Mouse (Mus musculus) neural tube, embryonic 11.5 days (tissue): ENCODE measurements around the gene Dgkh. TPM values are rescaled to one million over a fixed set of nuclear protein-coding genes. Genes with fewer than 3 reads are reported as not detected.

Source experiments
- ATAC-seq: fragments of 200-750 bp; cut with Nextera tagmentation; 2 replicates; pipeline ENCODE4 v1.8.0; 2017; ENCODE audit warnings: moderate number of reproducible peaks, mild to moderate bottlenecking, moderate TSS enrichment, moderate library complexity; ENCODE audit not compliant: insufficient read depth, low FRiP score, low TSS enrichment
- DNase-seq: peaks from one replicate; pipeline ENCODE4 v3.0.0-alpha.2; 2015; ENCODE audit warnings: low spot score
- H3K27ac ChIP-seq: fragments of 300-500 bp; sonication (generic); 2 replicates; pipeline ENCODE4 v1.5.1; 2014; ENCODE audit warnings: low read depth, mild to moderate bottlenecking, low read length
- H3K27me3 ChIP-seq: fragments of 300-500 bp; sonication (generic); 2 replicates; pipeline ENCODE4 v1.6.1; 2014; ENCODE audit warnings: mild to moderate bottlenecking, low read length, mixed read lengths; ENCODE audit not compliant: control insufficient read depth, insufficient read depth
- H3K36me3 ChIP-seq: fragments of 300-500 bp; sonication (generic); 2 replicates; pipeline ENCODE4 v1.6.1; 2014; ENCODE audit warnings: mild to moderate bottlenecking, low read length, moderate library complexity, mixed read lengths; ENCODE audit not compliant: control insufficient read depth, insufficient read depth
- H3K4me1 ChIP-seq: fragments of 300-500 bp; sonication (generic); 2 replicates; pipeline ENCODE4 v1.6.1; 2014; ENCODE audit warnings: low read length, mixed read lengths; ENCODE audit not compliant: control insufficient read depth, insufficient read depth
- H3K4me2 ChIP-seq: fragments of 300-500 bp; sonication (generic); 2 replicates; pipeline ENCODE4 v1.6.1; 2014; ENCODE audit warnings: low read depth, mild to moderate bottlenecking, moderate library complexity
- H3K4me3 ChIP-seq: fragments of 300-500 bp; sonication (generic); 2 replicates; pipeline ENCODE4 v1.5.1; 2014; ENCODE audit warnings: low read depth, low read length
- H3K9ac ChIP-seq: fragments of 300-500 bp; sonication (generic); 2 replicates; pipeline ENCODE4 v1.6.1; 2014; ENCODE audit warnings: mild to moderate bottlenecking, low read length
- H3K9me3 ChIP-seq: fragments of 300-500 bp; sonication (generic); 2 replicates; pipeline ENCODE4 v1.6.1; 2016; ENCODE audit warnings: low read length; ENCODE audit not compliant: control insufficient read depth
- WGBS: fragments of 180-500 bp; shearing (Covaris S2); extraction: QIAGEN DNeasy Blood & Tissue Kit; methylation state at CpG from one replicate; pipeline ENCODE4 v1.1.7; 2014; 5-methylcytosine and 5-hydroxymethylcytosine counted together
- polyA plus RNA-seq: library from polyadenylated mRNA; unstranded; fragments of >200 nt; fragmentation: Nextera tagmentation; extraction: Ambion mirVana; gene quantifications from 2 replicates; pipeline ENCODE4 v1.2.1, GENCODE M21; 2014

The Dgkh gene
- polyA plus RNA-seq, 1 experiment from 2014 or later: 8.2 TPM

DNA sequence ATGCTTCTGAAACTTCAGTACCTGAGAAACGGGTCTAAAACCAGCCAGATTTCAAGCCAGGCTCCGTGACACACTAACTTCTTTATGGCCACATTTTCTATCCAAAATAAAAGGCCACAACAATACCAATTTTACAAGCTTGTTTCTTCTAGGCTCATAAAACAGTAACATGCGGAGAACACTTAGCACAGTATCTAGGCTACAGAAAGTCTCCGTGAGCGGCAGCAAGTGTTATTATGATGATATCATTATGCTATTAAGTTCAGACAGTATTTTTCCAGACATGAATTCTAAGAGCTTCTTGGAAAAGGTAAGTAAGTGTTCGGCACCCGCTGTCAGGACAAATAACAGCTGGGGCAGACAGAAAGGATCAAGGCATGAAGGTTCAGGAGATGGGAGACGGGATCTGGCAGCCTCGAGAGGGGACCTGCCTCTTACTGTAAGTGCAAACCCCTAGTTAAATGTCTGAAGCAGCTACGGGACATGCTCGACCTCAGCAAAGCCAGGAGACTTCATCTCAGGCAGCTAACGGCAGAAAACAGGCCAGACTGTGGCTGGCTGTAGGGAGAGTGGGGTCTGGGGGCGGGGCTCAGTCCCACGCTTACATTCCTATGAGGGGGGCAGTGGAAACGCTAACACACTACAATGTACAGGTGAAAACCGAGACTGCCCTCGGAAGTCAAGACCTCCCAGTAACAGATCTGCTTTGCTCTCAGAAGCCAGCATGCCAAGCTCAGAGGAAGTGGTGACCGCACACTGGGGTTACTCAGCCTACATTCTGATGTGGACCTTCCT is 75.5 kb downstream of the Dgkh start:
- DNase-seq: no peak
- Histone ChIP-seq H3K4me3 (no peak overlapping the region), H3K27ac (no peak overlapping the region), H3K27me3 (no peaks in the 10 kb centered on the region), H3K4me2 (no peak overlapping the region), H3K4me1 (no peaks in the 10 kb centered on the region), H3K36me3 (no peaks in the 10 kb centered on the region), H3K9ac (no peak overlapping the region), H3K9me3 (no peaks in the 10 kb centered on the region)
- WGBS: 91% methylated on average over 18 of the region's 18 CpGs
- no peak for ATAC-seq

DNA sequence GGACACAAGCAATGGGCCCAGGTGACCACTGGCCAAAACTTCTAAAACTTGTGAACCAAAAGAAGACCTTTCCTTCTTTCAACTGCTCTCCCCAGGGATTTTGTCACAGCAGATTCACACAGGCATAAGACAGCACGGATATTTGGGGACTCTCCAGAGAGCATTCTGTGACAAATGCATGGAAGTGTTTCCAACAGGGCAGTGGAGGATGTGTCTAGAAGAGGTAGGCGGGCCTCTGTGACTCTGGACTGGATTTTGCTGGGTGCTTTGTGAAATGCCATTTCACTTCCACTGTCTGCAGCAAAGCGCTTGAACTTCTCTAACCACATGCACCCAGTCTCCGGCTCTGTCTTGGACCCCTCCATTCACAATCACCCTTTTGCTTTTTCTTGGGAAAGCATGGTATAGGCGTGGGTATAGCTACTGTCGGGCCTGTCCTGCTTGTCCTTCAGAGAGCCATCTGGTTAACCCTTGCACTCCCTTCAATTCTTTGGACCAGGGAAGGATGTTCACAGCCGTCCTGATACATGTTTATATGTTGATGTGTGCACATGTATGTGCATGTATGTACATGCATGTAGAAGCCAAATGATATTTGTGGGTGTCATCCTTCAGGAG is 77.5 kb downstream of the Dgkh start:
- Histone ChIP-seq H3K4me1 (no peaks in the 10 kb centered on the region), H3K9ac (no peak overlapping the region), H3K4me2 (no peak overlapping the region), H3K27me3 (no peaks in the 10 kb centered on the region), H3K9me3 (no peaks in the 10 kb centered on the region), H3K36me3 (no peaks in the 10 kb centered on the region), H3K27ac (no peak overlapping the region), H3K4me3 (no peak overlapping the region)
- no peak for DNase-seq
- 84% methylated on average over 7 of the region's 7 CpGs for WGBS
- ATAC-seq: no peak

DNA sequence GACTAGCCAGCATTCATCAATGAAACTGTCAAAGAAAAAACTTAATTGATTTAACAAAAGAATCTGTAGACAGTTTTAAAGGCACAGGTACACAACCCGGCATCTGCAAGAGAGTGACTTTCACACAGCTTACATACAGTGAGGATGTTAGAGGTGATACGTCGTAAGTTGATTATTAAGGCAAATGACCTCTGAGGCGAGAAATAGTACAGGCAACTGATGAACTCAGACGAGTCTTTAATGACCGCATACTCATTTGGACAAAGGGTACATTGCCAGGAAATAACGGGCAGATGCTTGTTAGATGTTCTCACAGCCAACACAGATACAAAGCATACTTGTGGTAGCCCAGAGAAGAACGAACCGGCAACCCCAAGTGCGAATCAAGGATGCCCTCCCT is 78.4 kb downstream of the Dgkh start:
- ATAC-seq (no peak), DNase-seq (no peak)
- Histone ChIP-seq H3K9me3 (no peaks in the 10 kb centered on the region), H3K9ac (no peak overlapping the region), H3K4me3 (no peak overlapping the region), H3K36me3 (no peaks in the 10 kb centered on the region), H3K27ac (no peak overlapping the region), H3K27me3 (no peaks in the 10 kb centered on the region), H3K4me2 (no peak overlapping the region), H3K4me1 (no peaks in the 10 kb centered on the region)
- 83% methylated on average over 10 of the region's 10 CpGs for WGBS

DNA sequence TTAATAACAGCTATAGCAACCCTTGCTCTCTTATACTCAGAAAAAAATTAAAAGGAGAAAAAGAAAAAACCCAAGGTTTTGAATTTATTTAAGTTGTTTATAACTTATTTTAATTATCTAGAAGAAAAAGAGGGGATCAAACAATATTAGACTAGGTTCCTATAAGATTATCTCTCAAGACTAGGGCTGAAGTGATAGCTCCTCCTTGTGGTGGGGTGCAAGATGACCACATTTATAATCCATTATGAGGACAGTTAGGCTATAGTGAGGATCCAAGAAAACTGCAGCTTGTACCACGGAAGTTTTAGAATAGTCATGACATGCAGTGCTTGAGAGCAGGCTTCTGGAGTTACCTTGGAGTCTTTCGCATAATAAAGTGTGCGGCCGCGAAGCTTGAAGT is 79.2 kb downstream of the Dgkh start:
- Histone ChIP-seq H3K9ac (no peak overlapping the region), H3K27ac (no peak overlapping the region), H3K4me3 (no peak overlapping the region), H3K4me1 (no peaks in the 10 kb centered on the region), H3K4me2 (no peak overlapping the region), H3K36me3 (no peaks in the 10 kb centered on the region), H3K27me3 (no peaks in the 10 kb centered on the region), H3K9me3 (no peaks in the 10 kb centered on the region)
- DNase-seq (no peak), ATAC-seq (no peak)
- 93% methylated on average over 5 of the region's 5 CpGs for WGBS

DNA sequence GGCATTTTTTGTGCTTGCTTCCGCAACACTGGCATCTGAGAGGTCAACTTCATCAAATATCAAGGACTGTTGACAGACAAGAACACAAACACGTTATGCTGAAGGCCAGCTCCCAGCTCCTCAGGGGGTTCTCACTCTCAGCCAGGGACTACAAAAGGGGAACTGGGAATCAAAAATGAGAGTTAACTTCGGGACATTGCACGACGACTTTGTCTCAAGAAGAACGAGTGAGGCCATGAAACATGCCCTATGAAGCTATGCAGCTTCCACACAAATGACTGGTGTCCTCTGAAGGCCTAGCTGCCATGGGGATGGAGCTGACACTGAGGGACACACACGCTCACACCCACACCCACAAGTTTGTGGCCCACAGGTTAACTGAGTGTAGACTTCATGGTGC is 80.9 kb downstream of the Dgkh start:
- Histone ChIP-seq H3K27me3 (no peaks in the 10 kb centered on the region), H3K36me3 (no peaks in the 10 kb centered on the region), H3K4me2 (no peak overlapping the region), H3K9ac (no peak overlapping the region), H3K4me1 (no peaks in the 10 kb centered on the region), H3K27ac (no peak overlapping the region), H3K4me3 (no peak overlapping the region), H3K9me3 (no peaks in the 10 kb centered on the region)
- ATAC-seq (no peak), DNase-seq (no peak)
- WGBS: 80% methylated on average over 7 of the region's 7 CpGs

DNA sequence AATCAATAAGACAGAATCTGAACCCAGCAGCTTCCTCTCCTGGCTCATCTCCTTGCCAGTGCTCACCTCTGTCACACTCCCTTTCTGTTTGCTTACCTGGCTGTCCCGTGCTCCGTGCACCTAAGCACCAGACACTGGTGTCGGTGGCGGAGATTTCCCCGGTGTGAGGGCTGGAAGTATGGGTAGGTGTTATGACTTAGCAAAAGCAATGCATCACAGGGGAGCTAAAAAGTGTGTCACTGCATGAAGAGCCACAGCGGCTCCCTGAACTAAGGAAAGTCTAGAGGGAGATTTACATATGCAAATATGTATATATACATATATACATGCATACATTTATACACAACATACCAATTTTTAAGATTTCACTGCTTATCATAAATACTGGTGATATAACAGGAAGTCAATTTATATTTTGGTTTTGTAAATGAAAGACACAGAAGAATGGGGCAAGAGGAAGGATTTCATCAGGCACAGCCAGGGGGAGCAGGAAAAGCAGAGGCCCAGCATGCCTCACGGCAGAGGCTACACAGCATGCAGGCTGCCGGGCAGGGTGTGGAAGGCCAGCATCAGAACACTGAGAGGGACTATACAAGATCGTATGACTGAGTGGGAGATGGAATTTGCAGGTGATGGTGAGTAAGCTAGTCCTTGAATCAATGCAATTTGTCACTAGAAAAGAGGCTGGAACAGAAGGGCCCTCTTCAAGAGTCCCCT is 82.0 kb downstream of the Dgkh start:
- DNase-seq: no peak
- Histone ChIP-seq H3K36me3 (no peaks in the 10 kb centered on the region), H3K9ac (no peak overlapping the region), H3K4me2 (no peak overlapping the region), H3K27ac (no peak overlapping the region), H3K9me3 (no peaks in the 10 kb centered on the region), H3K4me1 (no peaks in the 10 kb centered on the region), H3K27me3 (no peaks in the 10 kb centered on the region), H3K4me3 (no peak overlapping the region)
- WGBS: 80% methylated on average over 9 of the region's 9 CpGs
- no peak for ATAC-seq

DNA sequence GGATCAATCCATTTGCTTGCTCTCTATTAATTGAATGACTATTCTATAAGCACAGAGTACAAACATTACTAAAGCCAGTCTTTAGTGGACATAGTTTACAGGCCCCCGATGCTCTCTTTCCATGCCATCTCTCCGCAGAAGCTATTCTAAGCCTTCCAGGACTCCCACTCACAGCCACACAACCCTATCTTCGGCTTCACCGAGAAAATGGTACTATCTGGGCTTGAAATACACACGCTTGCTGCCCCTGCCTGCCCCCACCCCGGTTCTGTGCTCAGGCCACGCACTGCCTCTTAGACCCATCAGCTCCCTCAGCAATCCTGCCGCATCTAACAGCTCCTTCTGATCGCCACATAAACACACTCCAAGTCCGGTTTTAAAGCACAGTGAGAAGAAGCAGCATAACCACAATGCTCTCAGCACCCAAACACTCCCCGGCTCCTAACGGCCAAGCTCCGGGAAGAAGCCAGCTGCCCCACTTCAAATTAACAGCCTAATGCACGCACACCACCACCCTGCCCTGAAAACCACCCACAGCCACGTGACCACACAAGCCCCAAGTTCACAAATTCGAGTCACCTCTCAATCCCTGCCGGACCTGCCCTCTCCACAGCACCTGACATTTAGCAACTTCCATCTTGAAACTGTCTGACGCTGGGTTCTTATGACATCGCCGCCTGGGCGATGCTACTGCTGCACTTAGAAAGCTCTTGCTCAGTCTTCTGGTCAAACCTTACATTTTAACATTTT is 82.9 kb downstream of the Dgkh start:
- Histone ChIP-seq H3K27ac (no peak overlapping the region), H3K4me2 (no peak overlapping the region), H3K27me3 (no peaks in the 10 kb centered on the region), H3K36me3 (no peaks in the 10 kb centered on the region), H3K4me1 (no peaks in the 10 kb centered on the region), H3K9ac (no peak overlapping the region), H3K9me3 (no peaks in the 10 kb centered on the region), H3K4me3 (no peak overlapping the region)
- 88% methylated on average over 21 of the region's 21 CpGs for whole genome bisulfite sequencing
- DNase-seq (no peak), ATAC-seq (no peak)

DNA sequence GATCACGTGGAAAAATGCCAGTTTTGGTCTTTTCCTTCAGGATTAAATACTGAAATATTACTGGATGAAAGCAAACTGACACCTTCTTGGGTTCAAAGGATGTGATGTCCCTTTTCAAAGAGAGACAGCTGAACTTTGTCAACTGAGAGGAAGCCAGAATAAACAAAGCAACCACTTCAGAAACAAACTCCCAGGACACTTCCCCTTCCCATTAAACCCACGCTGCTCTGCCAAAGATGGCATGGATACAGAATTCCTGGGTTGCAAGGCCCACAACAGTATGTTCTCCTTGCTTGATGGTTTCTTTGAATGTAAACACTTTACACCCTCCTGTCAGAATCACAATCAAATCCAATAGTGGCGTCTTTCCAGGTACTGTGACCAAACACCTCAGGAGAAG is 87.0 kb downstream of the Dgkh start:
- Histone ChIP-seq H3K9ac (no peak overlapping the region), H3K36me3 (no peaks in the 10 kb centered on the region), H3K27me3 (no peaks in the 10 kb centered on the region), H3K4me3 (no peak overlapping the region), H3K4me2 (no peak overlapping the region), H3K9me3 (no peaks in the 10 kb centered on the region), H3K4me1 (no peaks in the 10 kb centered on the region), H3K27ac (no peak overlapping the region)
- no peak for ATAC-seq
- 87% methylated on average over 3 of the region's 3 CpGs for WGBS
- DNase-seq: no peak
